Mouse (Mus musculus): Measurements from ENCODE around the gene Grik4.

The Grik4 gene

DNA sequence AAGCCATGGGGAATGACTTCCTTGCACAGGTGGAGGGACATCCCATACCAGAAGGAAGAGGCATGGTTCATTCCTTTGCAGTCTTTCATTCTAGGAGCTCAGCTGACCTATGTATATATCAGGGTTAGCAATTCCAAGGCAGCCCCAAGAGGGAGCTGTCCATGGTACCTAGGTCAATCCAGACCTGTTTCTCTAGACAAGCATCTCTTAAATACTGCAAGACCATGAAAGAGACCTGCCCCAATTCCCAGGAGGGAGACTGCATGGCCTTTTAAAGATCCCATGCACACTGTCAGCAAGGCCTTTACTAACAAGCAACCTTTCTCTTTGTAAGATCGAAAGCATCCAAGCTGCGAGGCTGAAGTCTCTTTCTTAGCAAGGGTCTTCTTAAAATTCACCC, 291.5 kb downstream of the Grik4 start:
- DNase-seq: no peak

DNA sequence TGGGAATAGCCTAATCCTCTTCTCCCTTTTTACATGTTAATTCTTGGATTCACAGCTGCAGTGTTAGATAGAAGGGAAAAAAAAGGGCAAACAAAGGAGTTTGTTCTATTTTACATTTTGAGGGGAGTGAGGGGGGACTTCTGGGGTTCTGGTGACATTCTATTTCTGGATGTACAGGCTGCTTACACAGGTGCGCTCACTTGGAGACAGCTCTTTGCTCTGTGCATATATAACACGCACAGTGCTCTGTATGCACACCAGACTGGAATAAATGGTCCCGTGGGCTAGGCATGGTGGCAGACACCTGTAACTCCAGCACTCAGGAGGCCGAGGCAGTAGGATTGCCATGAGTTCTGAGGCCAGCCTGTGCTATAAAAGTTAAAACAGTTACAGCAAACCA, 292.0 kb downstream of the Grik4 start:
- no peak for DNase-seq

DNA sequence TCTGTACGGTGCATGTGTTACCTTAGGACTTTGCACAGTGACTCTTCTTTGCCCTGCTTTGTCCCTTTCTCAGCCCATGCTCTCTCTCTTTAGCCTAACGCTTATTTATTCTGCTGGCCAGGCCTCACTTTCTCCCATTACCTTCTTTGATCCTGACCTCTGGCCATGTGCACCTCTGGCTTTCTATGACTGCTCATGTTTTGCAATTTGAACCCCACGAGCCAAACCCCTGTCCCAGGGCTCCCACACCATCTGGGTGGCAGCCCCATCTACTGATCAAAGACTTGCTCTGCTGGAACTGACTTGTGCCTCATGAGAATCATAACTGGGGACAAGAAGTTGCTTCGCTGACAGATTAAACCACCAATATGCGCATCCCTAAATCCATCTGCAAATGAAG, 294.4 kb downstream of the Grik4 start:
- DNase-seq: no peak

DNA sequence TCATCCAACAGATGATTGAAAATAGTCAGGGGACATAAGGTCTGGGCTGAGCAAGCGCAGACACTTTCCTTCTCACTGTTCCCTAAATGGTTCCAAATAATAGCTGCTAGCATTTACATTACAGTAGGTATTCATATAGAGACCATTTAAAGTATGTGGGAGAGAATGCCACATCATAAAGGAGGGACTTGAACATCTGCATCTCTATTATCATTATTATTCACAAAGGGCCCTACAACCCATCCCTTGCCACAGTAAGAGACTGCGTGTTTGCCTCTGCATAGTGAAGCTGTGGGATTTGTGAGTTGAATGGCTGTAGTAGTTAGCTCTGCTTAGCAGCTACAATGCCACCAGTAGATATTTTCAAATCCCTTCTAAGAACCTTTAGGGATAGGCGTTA, 296.2 kb downstream of the Grik4 start:
- no peak for DNase-seq

DNA sequence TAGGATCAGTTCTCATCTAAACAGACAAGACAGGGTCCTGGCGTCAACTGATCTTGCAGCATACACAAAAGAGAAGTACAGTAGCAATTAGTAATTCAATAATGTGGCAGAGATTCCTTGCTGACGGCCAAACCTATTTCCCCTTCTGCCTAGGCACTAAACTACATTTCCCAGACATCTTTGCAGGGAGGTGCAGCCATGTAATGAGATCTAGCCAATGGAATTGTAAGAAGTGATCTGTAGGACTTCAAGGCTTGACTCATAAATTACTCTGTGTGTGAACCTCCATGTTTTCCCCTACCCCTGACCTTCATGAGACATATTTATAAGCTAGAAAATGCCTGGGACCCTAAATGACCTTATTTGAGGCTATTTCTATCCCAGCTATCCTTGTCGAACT, 296.7 kb downstream of the Grik4 start:
- no peak for DNase-seq

DNA sequence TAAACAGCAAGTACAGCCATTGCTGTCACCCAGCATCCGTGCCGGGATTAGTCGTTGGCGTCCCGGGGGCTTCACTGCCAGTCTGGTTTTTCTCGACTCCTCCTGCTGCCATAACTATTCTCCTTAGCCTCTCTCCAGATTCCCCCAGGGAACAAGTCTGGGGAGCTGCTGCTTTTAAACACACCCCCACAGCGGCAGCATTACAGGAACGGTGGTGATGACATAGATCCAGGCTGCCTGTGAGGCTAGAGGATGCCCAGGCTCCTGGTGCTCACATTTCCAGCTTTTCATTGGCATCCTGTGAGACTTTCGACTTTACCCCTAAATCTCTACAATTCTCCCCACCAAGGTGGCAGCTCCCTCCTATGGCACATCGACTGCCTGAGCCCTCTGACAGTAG, 297.5 kb downstream of the Grik4 start:
- DNase-seq: no peak

DNA sequence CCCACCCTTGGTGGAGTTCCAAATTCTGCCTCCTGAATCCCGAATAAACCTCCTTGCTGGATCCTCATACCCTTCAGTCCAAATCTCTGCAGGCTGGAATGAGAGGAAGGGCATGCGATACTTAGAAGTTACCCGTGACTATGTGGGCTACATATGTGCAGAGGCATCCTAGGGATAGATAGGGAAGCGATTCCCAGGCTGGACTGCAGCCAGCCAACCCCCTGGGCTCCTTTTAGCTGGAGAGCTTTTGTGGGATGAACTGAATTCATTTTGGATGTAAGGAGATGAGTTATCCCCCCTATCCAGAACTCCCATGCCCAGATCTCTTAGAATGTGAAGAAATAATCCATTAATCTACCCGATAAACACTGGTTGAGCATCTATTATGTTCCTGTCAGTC, 299.1 kb downstream of the Grik4 start:
- DNase-seq: no peak

DNA sequence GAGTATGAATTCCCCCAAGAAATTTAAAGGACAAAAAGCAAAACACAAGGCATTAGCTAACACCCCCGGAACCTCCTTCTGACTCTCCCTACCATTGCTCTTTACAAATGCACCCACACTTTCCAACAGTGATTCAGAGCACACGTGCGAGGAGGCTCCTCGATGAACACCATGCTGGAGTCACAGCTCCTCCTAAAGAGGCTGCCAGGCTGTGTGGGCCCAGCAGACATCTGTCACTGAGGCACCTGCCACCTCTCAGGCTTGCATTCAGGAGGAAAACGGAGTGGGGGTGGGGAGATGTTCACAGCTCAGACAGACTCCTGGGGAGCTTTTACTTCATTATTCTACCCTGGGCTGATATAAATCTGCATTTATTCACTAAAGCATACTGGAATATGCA, 301.5 kb downstream of the Grik4 start:
- no peak for DNase-seq

DNA sequence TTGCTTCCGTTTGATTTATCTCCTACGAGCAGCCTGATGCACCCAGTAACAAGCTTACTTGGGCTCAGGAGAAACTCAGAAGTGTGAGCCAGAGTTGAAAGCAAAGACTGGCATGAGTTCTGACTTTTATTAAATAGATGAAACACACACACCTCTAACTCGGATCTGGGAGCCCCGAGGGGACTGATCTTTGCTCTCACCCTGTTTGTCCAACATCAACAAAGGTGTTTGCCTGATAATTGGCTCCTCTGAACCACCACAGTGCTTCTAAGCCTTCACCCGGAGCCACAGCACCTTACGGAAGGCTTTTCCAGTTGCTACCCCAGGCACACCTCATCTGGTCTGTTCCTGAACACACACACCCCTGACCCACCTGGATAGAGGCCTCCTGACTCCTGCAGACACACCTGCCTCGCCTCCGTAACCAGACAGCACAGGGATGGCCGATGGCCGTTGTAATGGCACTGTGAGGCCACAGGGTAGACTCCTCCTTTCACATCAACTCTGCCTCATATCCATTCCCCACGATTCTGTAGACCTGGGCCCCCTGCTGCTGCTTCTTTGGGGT, 302.7 kb downstream of the Grik4 start:
- DNase-seq: no peak

DNA sequence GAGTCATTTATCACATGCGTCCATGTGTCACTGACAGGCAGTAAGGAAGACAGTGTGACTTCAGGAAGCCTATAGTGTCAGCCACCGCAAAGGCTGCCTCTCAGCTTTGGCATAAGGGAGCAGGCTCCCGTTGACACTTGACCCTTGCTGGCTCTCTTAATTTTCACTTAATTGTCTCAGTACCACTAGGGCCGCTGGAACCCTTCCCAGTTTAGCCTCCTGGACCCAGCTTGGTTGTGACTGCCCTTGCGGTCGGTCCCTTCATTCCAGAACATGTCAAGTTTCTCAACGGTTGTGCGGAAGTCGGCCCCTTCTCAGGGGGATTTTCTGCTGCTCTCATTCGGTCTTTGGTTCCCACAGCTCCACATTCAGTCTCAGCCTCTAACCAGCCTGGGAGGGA, 307.8 kb downstream of the Grik4 start:
- no peak for DNase-seq

DNA sequence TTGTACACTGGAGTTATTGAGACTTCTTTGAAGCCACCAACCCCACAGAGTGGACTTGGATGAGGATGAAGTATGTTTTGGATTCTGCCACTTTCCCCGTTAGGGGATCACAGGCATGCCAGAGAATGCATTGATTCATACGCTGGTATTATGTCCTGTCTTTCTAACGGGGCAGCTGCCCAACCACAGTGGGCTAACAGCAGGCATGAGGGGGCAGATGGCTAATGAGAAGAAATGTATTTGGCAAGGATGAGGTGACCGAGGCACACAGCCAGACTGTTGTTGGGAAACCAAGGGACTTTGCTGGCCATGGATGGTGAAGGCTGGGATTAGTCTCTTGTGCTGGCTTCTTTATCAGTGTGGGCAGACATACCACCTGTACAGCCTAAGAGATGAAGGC, 312.8 kb downstream of the Grik4 start:
- no peak for DNase-seq

DNA sequence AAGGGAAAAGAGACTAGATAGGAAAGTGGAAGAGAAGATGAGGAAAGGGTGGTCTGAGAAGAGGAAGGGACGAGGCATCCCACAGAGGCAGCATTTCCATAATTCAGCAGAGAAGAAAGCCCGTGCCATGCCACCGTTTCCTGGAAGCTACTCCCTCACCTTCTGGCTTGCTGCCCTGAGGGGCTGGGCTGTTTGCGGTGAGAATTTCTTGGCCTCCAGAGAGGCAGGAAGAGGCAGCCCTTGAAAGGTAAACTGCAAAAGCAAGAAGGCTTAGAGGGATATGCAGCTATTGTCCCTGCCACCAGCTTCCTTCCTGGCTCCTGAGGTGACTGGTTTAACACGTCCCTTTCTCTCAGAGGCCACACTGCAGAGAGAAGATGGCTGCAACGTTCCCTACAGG, 316.7 kb downstream of the Grik4 start:
- no peak for DNase-seq

DNA sequence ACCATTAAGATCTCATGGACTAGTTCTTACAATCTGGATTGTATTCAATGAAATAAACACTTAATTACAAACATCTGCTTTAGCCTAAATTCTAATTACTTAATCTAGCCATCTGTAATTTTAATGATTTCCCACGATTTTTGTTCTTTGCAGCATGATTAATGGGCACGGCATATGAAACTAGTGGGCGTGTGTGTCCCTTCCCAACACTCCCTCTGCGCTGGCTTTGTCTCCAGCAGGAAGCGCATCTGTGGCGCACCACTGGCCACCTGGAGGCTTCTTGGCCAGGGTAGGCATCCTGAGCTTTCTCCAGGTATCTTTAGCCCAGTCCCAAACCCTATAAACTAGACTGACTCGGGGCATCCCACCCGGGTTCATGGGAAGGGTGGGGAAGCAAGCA, 317.1 kb downstream of the Grik4 start:
- no peak for DNase-seq

DNA sequence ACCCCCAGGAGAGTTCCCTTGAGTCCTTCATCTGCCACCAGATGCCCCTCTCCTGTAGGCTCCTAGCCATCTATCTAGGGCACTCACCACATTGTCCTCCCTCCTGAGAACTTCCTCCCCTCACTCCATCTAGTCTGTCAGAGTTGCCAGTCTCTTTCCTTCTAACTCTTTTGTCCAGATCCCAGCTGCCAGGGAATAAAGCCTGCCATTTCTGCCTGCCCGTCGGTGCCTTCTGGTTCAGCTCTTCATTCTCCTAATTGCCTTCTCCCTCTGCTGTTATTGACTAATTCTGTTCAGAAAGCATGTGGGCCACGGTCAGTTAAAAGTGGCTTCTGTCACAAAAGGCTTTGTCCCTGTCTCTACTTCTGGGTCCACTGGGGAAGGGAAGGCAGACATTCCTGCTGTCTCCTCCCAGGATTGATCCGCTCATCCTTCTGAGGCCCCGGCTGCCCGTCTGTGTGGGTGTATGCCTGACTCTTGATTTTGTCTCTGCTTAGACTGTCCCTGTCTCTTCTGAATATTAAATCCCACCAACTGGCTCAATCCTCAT, 318.0 kb downstream of the Grik4 start:
- DNase-seq: no peak

DNA sequence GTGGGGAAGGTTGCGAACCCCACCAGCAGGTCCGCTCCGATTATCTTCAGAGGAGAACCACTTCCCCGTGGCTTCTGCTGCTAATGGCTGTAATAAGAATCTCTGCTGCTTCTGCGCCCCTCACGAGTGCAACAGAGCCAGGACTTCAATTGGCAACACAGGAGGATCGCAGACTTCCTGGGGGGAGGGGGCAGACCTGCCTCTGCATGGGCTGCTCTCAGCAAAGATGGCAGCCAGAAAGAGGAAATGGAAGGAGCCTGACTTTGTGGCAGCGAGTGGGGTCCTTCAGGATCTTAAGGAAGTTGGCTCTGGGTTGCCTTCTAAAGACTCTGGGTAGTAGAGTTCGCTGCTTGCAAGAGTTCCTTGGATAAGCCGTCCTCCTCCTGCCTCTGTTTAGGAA, 329.9 kb downstream of the Grik4 start:
- DNase-seq: no peak

DNA sequence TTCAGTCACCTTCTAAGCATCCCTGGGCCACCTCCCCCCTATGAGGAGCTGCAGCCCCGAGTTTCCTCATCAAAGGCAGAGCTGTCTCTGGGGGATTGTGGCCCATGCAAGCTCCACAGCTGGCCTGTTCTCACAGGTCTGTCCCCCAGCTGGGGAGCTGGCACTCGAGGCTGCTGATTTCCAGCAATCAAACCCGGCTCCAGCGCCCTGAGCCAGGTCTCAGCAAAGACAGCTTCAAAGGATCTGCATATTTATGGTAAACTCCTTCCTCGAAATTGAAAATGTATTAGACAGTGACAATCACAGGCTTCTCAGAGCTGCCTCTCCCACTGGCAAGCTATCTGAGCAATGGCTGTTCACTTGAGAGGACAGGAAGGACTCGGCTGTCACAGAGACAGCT, 330.5 kb downstream of the Grik4 start:
- no peak for DNase-seq

DNA sequence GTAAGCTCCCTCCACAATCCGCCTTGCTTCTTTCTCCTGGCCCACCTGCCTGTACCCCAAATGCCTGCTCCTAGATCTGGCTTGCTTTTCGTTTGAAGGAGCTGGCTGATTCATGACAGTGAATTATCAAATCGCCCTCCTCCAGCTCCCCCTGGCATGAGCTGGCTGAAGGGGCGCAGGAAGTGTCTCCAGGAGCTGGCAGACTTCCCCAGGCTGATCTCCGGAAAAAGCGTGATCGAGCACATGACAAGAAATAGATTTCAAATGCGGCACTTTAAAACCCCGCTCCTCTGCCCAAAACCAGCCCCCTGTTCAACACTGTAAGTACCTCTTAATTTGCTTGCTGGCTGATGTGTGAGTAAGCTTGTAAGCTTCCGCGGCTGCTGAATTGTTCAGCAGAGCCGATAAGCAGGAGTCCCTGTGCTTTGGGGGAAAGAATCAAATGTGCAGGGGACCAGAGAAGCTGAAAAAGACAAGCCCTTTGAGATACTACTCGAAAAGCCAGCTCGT, 331.8 kb downstream of the Grik4 start:
- no peak for DNase-seq

DNA sequence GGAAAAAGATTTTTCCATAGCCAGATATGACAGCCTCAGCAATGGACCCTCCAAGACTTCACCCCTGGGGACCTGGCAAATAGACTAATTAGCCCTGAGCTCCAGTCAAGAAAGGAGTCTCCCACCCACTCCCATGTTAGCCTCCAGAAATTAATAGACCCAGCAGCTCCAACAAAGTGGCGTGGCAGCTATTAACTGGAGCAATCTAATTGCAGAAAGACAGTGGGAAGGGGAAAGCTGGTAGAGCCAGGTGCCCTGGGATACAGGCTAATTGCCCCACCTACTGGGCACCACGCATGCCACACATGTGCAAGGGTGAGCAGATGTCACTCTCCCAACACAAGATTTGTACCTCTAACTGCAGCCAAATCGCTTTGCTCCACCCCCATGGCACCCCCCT, 342.8 kb downstream of the Grik4 start:
- DNase-seq: no peak

DNA sequence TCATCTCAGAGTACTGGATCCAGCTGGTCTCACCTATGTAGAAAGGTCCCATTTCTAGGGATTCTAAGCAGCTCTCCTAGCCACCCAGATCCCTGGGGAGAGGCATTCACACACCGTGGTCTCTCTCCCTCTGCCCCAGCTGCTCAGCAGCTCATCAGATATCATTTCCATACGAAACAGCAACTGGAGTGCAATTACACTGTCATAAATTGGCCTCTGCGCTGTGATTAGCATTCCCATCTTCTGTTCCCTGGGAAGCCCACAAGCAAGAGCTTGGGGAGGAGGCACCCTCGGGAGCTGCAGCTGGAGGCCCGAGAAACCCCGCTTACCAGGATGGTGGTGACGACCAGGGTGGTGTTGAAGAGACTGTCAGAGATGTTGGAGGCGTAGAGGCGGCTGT, 346.8 kb downstream of the Grik4 start:
- DNase-seq: no peak

DNA sequence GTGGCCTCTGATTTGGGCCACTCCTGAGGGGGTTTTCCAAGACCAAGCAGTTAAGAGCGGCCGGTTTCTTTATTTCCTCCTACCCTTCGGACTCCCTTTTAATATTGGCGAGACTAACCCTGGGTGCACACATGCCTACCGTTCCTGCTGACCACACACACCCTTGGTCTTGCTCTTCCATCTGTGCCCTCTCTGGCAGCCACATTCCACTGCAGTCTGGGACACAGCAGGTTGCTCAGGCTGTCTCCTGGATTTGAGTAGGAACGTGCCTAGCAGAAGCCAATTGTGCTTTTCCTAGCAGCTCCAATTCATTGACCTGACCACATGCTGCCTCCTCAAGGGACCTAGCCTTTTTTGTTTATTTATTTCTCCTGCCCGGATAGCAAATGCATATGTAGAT, 365.8 kb downstream of the Grik4 start:
- DNase-seq: no peak

DNA sequence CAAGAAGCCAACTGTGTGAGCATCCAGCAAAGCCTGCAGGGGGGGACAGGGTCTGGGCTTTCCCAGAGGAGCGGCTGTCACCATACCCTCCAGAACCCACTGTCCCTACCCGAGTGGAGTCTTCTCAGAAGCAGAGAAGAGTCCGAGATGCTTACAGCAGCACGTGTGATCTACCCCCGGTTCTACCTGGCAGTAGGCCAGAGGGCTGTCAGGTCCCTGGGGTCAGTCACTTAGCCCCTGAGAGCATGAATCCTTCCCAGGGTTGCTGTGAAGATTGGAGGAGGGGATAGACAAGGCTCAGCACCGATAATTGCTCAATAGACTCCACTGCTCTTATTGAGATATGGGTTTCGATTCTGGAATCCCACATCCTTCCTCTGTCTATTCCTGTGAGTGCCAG, 366.2 kb downstream of the Grik4 start:
- no peak for DNase-seq

DNA sequence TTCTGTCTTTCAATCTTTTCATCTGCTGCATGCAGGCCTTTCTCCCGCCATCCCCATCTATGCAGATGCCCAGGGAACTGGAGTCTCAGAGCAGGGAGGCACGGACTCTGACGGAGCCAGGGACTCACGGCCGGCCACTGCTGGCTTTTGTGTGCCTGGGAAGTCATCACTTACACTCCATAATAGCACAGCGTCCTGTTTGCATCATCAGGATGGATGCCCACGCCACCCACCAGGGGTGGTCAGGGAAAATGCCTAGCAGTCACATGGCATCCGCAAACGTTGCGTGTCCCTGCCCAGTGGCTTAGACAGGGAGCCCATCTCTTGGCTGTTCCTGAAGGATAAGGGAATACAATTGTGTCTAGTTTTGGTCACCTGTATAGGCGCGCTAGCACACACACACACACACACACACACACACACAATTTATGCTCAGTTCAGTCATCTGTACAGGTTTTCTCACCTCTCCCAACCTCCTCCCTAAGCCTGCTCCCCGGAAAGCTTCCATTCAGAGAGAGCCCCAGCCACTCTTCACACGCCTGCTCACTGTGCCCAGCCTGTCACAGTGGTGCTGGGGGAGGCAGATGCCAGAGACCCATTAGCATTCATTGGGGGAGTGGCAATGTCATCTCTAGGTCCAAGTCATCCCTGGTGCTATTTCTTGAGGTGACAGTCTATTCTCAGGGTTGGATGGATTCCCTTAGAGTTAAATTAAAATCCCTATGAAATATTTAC, 370.5 kb downstream of the Grik4 start:
- no peak for DNase-seq

DNA sequence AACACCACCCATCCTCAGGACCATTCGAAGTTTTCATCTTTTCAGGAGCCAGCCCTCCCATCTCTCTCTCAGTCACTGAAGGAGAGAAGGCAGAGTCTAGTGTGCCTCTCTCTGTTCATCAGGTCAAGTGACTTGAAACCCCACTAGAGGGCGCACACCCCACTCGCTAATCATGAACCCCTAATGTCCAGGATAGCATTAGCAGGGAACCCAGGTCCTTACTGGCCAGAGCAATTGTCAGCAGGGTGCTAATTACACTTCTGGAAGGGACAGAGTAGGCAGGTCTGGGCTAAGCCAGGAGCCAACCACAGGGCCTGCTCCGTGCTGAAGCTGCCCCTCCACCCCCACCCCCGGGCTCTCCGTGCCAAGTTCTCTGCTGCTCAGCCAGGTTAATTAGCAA, 371.1 kb downstream of the Grik4 start:
- no peak for DNase-seq

DNA sequence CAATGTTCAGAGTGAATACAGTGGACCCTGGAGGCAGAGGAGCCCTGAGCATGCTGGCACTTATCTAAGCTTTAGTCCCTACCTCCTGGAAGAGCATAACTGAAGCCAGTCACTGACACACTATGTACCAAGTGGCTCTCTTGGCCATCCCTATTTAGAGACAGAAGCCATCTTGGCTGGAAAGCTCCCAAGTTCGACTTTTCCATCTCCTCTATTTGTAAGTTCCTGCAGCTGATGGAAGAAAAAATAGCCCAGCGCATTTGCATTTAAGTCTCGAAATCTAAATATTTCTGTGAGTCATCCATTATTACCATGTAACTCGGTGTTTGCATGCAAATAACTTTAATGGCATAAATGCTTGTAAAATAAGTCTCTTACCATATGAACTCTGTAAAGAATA, 378.4 kb downstream of the Grik4 start:
- DNase-seq: no peak

DNA sequence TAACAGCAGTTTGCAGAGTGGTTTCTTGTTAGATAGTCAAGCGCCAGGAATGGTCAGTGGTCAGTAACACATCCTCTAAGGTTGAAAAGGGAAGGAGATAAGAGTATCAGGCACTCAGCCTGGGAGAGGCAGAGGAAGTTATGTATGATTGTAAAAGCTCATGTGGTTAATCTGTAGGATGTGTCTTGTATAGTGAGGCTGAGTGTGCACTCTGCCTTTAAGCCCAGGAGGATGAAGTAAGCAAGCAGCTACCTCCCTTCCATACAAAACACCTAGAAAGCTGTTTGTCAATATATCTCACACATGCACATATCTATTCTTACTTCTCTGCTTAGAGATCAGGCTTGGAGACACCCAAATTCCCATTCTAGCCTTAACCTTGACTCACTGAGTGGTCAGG, 389.1 kb downstream of the Grik4 start:
- peak; percentile 55 for DNase-seq

Data from heart, adult 11 months (tissue).